Mouse (Mus musculus): ENCODE data around the gene Nudt14.

Gene Nudt14

DNA sequence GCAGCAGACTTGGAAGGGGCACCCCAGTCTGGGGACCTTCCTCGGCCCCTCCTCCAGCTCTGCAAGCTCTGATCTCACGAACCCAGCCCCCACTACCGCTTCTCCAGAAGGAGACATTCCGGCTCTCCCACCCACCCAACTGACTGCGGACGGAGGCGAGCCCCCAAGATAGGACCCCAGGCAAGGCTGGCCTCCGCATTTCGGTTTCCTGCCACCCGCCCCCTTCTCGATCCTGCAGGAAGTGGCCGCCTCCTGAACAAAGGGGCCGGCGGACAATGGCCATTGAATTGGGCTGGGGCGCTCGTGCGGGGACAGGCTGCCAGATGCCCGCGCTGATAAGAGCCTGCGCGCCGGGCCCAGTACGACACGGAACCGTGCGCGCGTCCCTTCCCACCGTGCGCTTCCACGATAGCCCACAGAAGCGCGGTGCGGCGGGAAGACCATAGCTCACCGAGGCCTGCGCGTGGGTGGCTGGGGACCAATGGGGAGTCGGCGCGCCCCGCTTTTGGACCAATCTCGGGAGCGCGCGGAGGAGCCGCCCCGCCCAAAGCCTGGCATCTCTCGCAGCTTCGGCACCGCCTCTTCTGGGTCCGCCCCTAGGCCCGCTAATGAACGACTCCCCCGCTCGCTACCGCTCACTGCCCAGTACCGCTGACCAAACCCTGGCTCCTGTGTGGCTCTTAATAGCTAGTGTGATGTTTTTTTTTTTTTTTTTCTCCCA is 8.3 kb upstream of the Nudt14 start:
- DNase-seq: peak; percentile 94 to 96

DNA sequence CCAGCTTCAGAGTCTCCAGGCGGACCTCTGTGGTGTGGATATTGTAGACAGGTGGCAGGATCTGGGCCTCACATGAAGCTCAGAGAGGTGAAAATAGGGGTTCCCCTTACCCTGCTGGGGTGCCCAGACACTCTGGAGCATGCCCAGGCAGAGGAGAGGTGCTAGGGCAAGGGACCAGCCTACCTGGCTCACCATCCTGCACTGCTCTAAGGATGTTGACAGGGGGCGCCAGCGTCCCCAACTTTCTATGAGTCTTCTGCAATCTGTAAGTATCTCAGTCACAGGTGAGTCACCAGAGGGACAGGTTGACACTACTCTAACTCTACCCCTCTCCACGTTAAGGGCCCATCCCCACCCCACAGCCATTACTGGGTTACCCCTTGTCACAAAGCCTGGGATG is 5.4 kb upstream of the Nudt14 start:
- DNase-seq: peak; percentile 61 to 64

DNA sequence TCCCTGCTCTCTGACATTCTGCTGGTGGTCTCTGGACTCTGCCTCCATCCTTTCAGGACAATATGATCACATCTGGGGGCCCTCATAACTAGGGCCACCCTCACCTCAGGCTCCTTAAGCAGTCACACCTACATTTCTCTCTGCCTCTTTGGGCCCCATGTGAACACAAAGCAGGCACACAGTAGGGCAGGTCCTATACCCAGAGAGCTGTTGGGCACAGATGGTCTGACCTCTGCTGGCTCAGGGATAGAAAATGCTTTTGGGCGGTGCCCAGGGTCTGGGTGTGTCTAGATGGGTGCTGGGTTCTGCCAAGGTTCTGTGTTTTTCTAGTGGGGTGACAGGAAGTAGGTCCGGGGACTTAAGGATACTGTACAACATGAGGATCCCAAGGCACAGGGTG is 1.7 kb upstream of the Nudt14 start:
- DNase-seq: no peak

DNA sequence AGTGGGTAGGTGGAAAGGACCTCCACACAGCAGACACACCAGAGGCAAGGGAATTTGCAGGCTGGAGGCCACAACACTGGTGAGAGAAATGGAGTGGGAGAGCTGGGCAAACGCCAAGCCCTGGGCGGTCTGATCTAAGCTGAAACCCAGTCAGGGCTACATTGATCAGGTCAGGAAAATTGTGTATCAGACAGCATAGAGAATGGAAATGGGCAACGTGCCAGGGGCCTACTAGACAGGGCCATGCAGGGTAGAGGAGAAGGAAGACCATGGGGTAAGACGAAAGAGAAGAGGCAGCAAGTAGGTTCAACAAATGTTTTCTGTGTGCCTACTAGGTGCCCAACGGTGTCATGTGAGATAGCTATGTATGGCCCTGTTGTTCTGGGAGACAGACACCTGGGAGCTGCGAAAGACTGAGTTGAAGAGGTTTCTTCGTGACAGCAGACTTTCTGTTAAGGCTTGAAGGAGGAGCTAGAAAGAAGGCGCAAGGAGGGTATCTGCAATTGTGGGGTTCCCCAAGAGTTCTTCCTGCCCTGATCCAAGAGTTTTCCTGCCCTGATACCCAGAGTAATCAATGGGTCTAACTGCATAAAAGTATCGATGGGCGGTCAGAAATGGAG is 658 bp downstream of the Nudt14 start:
- DNase-seq: peak; percentile 60 to 71

DNA sequence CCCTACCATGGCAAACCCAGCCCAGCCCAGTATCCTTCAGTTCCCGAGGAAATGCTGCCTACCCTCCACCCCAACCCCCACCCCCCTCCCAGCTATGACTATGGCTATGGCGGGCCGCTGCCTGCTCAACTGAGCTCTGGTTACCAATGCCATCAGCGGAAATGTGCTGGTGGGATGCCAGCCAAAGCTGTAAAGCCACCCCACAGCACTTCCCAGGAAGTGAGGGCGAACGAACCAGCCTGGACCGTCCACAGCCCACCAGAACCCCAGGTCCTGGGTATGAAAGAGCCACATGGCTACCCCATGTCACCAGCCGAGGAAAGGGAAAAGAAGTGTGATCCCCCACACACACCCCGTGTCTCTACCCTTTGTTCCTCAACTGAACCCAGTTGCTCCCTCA is 1.2 kb downstream of the Nudt14 start:
- no peak for DNase-seq

DNA sequence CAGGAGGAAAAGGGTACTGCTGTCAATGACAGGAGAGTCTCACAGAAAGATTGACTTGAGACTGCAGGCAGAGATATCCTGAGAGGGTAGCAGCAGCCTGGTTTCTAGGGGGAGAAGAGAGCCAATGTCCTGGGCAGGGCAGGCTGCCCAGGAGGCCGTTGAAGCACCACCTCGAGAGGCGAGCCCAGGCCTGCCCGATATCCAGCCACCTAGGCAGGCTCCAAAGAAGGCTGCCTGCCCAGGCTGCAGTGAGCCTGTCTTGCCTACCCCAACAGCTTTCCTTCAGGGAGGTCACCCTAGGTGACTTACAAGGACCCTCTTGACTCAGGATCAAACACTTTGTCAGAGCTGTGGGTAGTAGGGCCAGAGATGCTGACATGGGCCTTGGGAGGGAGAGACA is 1.7 kb downstream of the Nudt14 start:
- DNase-seq: no peak

DNA sequence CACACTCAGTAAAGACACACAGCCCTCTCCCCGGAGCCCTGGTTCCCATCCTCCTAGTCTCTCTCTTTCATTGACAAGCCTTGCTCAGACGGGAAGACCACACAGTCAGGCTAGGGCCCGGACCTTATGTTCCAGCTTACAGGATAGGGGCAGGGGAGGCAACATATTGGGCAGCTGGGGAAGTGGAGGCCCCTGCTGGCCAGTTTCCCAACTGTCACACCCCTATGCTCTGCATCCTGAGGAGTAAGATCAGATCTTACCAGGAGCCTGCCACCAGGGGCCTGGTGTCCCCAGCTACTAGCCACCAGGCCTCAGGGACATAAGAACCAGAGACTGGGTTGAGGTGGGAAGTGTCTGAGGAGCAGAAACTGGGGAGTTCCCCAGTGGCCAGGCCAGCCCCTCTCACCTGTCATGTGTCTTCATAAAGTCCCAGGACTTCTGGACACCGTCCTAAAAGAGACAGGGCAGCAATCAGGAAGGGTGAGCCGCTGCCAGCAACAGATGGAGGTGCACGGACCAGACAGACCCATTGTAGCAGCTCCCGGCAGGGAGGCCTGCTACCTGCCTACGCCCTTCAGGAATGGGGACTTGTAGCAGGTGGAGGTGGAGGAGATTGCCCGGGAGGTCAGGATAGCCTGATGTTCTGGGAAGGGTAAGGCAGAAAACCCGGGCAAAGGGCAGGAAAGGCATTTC is 2.9 kb downstream of the Nudt14 start:
- peak; percentile 73 to 80 for DNase-seq

DNA sequence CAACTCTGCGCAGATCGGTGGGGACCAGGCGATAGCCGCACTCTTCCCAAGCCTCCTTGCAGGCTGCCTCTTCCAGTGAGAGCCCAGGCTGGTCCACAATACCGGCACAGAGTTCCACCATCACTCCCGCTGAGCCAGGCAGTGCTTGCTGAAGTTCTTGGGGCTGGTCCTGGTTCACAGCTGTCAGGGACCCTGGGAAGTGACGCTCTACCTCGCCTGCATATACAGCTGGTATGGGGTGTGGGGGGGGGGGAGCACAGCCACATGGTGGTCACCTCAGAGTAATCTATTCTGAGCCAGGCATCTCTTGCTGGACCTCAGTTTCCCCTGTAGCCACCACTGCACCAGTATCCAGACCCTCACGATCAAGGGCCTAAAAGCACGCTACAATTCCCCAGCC is 3.6 kb downstream of the Nudt14 start:
- DNase-seq: no peak

DNA sequence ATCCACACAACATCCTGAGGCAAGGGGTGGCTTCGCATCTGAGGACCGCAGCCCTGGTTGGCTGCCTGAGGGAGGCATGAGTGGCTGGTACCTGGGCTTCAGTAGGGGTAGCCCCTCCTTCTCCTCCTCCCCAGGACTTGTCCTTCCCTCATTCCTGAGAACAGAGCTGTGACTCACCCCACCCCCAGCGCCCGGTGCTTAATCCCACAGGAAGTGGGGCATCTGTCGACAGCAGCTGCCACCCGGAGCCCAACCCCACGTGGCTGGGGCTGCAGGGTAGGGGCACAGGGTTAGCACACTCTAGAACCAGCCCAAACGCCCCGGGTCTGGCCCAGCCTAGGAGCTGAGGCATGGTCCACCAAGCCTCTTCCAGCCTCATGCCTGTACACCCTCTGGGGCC is 4.0 kb downstream of the Nudt14 start:
- no peak for DNase-seq

DNA sequence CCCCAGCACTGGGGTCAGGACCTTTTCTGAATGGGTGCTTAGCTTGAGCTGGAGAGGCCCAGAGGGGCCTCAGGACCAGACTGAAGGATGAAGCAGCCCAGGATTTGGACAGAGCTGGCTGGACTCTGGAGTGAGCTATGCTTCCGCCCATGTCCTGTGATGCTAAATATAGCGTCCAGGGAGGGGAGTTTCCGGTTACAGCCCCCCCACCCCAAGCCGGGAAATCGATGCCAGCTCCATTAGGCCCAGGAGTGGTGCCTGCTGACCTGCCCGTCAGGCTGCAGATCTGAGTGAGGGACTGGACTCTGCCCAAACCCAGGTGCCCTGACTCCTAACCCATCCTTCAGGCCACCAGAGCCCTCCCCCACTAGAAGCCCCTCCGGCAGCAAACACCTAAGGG is 9.3 kb downstream of the Nudt14 start:
- DNase-seq: no peak

DNA sequence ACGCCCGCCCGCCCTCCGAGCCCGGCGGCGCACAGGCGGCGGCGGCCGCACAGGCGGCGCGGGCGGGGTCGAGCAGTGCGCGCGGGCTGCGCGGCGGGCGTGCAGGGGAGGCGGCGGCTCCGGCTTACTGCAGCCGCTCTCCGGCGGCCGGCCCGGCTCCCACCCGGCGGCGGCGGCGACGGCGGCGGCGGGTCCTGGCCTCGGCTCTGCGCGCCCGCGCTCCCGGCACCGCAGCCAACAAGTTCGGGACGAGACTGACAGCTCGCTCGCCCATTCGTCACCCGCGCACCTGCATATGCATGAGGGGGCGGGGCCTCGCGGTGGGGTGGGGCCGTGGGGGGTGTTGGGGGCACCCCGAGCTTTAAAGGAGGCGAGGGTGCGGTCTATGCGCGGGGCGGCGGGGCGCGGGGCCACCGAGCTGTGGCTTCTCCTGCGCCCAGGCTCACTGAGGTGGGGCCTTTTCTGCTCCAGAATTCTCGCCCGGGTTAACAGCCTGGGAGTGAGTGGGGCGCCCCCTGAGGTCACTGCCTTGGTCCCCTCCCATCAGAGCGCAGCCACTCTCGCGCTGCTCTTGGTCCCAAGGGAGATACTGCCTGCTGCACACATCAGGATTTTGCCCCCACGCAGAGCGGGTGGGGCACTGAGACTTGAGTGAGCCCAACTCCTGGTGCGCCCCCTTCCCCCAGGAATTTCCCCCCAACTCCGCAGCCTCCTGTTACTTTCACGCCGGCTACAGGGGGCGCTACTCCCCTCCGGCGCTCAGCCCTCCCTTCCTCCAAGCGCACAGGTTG is 12.2 kb downstream of the Nudt14 start, which contains the start of gene Jag2:
Jag2 (minus strand) TSS at position 215 of the 791 bp plus-strand sequence.
- peak; percentile 70 to 80 for DNase-seq

DNA sequence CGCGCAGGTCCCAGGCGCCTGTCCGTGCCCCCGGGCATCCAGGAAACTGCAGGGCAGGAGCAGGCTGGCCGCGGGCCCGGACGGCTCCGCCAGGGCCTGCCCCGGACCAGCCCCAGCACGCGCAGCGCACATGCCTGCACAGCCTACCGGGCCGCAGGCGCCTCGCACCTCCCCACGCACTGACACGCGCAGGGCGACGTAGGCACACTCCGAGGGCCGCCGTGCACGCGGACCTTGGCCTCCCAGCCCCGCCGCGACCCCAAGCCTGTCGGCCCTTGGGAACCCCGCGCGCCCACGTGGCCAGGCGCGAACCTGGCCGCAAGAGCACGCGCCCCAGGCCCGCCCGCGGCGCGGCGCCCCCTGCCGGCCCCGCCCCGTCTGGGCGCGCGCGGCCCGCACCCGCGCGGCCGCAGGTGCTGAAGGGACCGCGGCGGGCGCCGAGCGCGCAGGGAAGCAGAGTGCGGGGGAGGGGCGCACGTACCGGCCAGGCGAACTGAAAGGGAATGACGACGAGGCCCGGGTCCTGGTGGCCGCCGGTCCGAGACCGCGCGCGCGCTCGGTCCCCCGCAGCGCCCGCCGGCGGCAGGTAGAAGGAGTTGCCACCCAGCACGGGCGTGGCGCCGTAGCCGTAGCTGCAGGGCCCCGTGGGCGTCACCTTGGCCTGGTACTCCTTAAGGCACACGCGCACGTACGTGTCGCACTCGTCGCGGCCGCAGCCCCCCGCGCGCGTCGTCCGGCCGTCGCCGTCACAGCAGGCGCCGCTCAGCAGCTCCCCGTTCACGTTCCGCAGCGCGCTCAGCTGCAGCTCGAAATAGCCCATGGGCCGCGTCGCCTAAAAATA is 13.3 kb downstream of the Nudt14 start:
- DNase-seq: peak; percentile 60 to 68

DNA sequence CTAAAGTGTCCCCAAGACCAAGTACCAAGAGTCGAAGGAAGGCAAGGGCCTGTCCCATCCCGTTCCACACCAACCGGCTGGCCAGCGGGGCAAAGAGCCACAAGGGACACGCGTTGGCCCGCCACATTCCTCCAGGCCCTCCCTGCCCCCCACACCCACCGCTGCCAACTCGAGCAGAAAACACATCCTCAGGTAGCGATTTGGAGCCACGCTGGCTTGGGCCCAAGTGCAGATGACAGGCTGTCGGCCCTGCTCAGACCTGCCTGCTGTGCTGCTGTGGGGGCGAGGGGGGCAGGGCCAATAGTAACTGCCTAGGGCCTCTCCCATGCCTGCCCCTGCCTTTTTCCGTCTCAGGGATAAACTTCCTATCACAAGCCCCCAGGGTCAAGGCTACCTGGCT is 14.7 kb downstream of the Nudt14 start:
- peak in 1 of 2 experiments; percentile 62 for DNase-seq

DNA sequence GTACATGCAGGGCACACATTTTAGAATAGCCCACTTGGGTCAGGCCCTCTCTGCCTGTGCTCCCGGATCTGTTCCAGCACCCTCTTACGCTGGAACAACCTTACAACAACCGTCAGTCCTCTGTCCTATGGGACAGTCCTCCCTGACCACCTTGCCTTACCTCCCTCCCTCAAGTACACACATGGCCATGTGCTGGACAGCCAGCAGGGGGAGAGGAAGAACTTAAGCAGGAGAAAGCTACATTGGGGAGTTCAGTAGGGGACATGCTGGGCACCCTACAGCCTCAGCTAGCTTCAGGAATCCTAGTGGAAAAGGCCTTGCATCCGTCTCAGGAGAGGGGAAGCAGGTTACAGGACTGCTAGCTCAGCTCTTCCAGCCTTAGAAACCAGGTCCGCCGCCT is 16.0 kb downstream of the Nudt14 start:
- no peak for DNase-seq

DNA sequence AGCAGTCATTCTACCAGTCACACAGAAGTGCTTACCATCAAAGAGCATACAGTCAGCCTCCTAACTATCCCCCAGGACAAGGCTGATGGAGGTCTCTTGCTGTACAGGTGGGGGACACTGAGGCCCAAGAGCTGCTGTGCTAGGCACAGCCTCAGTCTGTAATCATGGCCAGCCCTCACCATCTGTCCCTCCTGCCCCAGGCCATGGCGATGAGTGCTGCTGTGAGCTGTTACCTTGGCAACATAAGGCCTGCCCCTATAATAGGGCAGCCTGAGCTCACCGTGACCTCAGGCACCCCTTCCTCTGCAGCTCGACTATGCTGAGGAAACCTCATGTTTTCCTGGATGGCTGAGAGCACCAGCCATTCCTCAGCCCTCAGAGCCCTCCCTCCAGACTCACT is 19.4 kb downstream of the Nudt14 start:
- no peak for DNase-seq

DNA sequence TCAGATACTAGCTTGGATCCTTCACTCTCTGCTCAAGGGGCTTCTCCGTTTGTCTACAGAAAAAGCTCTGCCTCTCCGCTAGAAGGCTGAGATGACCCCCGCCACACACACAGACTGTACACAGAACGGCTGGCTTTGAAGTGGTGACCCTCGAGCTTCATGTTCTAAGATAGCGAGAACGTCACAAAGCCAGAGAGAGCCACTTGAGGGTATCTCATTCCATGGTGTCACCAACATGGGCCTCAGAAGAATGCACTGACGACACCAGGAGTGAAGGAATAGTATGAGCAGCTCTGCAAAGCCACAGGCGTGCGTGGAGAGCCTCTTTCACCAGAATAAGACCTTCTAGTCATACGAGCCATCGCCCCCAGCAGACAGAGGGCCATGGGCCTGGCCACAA is 20.4 kb downstream of the Nudt14 start:
- DNase-seq: no peak

DNA sequence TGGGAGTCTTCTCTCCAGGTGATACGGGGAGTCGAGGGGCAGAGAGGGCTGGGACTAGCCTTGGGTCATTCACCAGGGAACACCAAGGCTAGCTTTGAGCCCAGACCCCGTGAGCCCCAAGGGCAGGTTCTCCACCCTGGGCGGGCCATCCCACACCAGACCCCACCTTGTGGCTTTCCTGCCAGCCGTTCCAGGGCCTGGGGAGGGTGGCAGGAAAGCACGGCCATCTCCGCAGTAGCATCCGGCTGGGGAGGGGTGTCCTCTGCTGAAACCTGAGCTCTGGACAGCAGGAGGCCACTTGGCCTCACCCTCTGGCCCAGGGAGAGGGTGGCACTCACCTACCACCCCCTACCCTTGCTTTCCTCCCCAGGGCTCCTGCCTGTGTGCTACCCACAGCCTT is 24.0 kb downstream of the Nudt14 start:
- no peak for DNase-seq

DNA sequence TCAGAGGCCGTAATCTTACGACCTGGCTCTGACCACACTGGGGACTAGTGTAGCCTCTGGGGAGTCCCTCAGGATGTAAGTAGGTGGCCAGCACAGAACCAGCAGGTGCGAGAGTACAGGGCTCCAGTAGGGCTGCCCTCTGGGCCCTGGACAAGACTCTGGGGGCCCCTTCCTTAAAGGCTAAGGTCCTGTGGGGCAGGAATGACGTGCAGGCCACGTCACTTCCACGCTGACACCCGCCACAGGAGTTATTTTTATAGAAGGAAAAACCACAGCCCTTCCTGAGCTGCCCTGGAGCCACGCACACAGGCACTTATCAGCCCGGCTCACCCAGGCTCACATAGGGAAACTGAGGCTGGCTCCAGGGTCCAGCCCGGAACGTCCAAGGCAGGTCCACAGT is 24.4 kb downstream of the Nudt14 start:
- DNase-seq: no peak

DNA sequence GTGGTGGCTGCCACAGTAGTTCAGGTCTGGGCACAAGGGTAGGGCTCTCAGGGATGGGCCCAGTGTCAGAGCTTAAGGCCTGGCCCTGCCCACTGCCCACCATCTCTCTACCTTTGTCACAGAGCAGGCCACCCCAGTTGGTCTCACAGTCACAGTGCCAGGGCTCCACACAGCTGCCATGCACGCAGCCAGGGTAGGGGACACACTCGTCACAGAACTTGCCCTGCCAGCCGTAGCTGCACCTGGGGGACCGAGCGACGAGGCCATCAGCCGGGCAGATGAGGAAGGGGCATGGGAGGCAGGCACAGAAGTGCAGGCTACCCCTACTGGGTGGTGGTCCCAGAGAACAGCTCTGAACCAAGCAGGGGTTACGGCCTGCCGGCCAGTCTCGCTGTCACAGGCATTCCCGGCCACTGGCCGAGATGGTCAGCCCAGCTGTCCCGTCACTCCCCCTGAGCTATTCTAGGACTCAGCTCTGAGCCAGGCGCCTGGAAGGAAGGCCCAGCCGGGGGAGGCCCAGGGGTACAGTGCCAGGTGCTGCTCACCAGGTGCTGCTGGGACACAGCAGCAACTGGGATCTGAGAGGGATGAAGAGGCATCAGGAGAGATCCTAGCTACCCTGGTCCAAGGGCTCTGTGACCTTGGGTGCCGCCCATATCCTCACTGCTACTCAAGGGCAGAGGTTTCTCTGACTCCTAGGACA is 25.1 kb downstream of the Nudt14 start:
- DNase-seq: no peak

DNA sequence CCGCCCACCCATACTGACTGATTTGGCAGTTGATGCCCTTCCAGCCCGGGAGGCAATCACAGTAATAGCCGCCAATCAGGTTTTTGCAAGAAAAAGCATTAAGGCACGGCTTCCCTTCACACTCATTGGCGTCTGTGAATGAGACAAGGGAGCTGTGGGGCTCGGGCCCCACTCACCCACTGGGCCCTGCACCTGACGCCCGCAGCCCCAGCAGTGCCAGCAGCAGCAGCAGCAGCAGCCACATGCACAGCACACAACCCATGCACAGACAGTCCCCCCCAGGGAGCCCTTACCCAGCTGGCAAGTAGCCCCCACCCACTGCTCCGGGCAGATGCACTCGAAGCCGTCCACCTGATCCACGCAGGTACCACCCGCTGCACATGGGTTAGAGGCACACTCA is 26.3 kb downstream of the Nudt14 start:
- DNase-seq: no peak

DNA sequence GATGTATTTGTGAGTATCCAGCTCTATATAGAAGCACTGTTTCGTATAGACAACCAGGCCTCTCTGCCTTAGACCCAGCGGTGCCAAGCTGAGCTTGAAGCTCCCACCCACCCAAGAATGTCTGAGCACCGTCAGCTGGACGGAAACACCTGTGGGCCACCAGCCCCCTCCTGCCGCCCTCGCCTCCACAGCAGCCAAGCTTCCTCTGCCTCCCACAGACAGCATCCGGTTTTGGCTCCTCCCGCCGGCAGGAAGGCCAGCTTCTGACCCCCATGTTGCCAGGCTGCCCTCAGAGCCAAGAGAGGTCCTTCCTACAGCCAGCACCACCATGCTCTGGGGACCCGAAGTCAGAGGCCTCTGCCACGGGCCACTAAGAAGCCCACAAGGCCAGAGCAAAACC is 27.4 kb downstream of the Nudt14 start:
- no peak for DNase-seq
